Mouse (Mus musculus) CH12.LX (cell line): ENCODE measurements at regions not wholly inside any gene's neighbourhood (a gene's known extent, or its start where the extent isn't known, plus 50 kb on each side); places are given as distances from the start of the nearest gene placed in this dataset.

Source experiments
- DNase-seq: peaks from one replicate; pipeline ENCODE4 v3.0.0-alpha.2; 2013; ENCODE audit errors: extremely low read depth
- H3K27ac ChIP-seq: 2 replicates; pipeline ENCODE4 v1.5.1; 2012; ENCODE audit warnings: low read depth, mild to moderate bottlenecking, control low read depth, moderate library complexity; ENCODE audit not compliant: insufficient read depth
- H3K27me3 ChIP-seq: replicated peaks from 2 replicates; pipeline ENCODE3; 2012; ENCODE audit warnings: inconsistent platforms
- H3K36me3 ChIP-seq, 2 experiments: replicated peaks in 1 of 2; 2 replicates each; pipeline versions ENCODE3 to v1.6.1; 2012; ENCODE audit warnings: inconsistent platforms in 1 of 2, low read length in 1 of 2, mild to moderate bottlenecking in 1 of 2, mixed read lengths in 1 of 2, moderate library complexity in 1 of 2; ENCODE audit not compliant: control insufficient read depth in 1 of 2, insufficient read depth in 1 of 2
- H3K4me1 ChIP-seq, 2 experiments: 2 replicates each; pipeline ENCODE4 v1.6.1; 2012; ENCODE audit warnings: inconsistent platforms in 1 of 2, moderate library complexity in 1 of 2; ENCODE audit not compliant: insufficient read depth in 2 of 2, control insufficient read depth in 1 of 2
- H3K4me2 ChIP-seq: 2 replicates; pipeline ENCODE4 v1.6.1; 2012; ENCODE audit warnings: low read depth, mild to moderate bottlenecking, control low read depth; ENCODE audit not compliant: poor library complexity, insufficient read depth, severe bottlenecking
- H3K4me3 ChIP-seq, 3 experiments: fragments of 150-350 bp in 1 of 3; sonication (generic) in 1 of 3; replicated peaks in 1 of 3; 2 replicates each; pipeline versions ENCODE3 to v1.5.1; 2011 to 2012; ENCODE audit warnings: low read depth in 2 of 3, low read length in 2 of 3, mild to moderate bottlenecking in 2 of 3, moderate library complexity in 2 of 3, control low read depth in 1 of 3, improper control_type of control experiment in 1 of 3, inconsistent platforms in 1 of 3, mixed read lengths in 1 of 3; ENCODE audit not compliant: poor library complexity in 1 of 3
- H3K79me2 ChIP-seq: replicated peaks from 2 replicates; pipeline ENCODE4 v1.6.1; 2012; ENCODE audit warnings: mild to moderate bottlenecking, moderate library complexity; ENCODE audit not compliant: control insufficient read depth, poor library complexity, insufficient read depth, severe bottlenecking; ENCODE audit errors: extremely low read depth
- H3K9ac ChIP-seq: 2 replicates; pipeline ENCODE4 v1.6.1; 2012; ENCODE audit warnings: low read depth, mild to moderate bottlenecking, control low read depth, moderate library complexity; ENCODE audit not compliant: insufficient read depth
- H3K9me3 ChIP-seq: replicated peaks from 2 replicates; pipeline ENCODE3; 2012; ENCODE audit warnings: low read length, inconsistent platforms, mixed read lengths
- CHD1 ChIP-seq: IDR thresholded peaks from 2 replicates; pipeline ENCODE4 v1.6.1; 2012; ENCODE audit warnings: low read depth, low read length, improper control_type of control experiment, inconsistent platforms
- EP300 ChIP-seq: IDR thresholded peaks from 2 replicates; pipeline ENCODE4 v1.6.1; 2011; ENCODE audit warnings: low read length, improper control_type of control experiment
- GABPA ChIP-seq: IDR thresholded peaks from 2 replicates; pipeline ENCODE4 v1.6.1; 2012; ENCODE audit warnings: low read depth, low read length, improper control_type of control experiment, inconsistent platforms; ENCODE audit not compliant: insufficient replicate concordance
- HCFC1 ChIP-seq: IDR thresholded peaks from 2 replicates; pipeline ENCODE4 v1.6.1; 2012; ENCODE audit warnings: low read depth, mild to moderate bottlenecking, inconsistent platforms, low read length, improper control_type of control experiment
- IRF4 ChIP-seq: IDR thresholded peaks from 2 replicates; pipeline ENCODE4 v1.6.1; 2014; ENCODE audit warnings: low read depth, mild to moderate bottlenecking, inconsistent platforms, low read length, improper control_type of control experiment
- JUND ChIP-seq: conservative IDR thresholded peaks from 2 replicates; pipeline ENCODE4 v1.6.1; 2011; ENCODE audit warnings: low read depth, low read length, improper control_type of control experiment
- MAX ChIP-seq: IDR thresholded peaks from 2 replicates; pipeline ENCODE4 v1.6.1; 2011; ENCODE audit warnings: low read length, improper control_type of control experiment
- MAZ ChIP-seq: IDR thresholded peaks from 2 replicates; pipeline ENCODE4 v1.6.1; 2012; ENCODE audit warnings: low read depth, mild to moderate bottlenecking, inconsistent platforms, low read length, improper control_type of control experiment, moderate library complexity
- MXI1 ChIP-seq: IDR thresholded peaks from 2 replicates; pipeline ENCODE4 v1.6.1; 2011; ENCODE audit warnings: mild to moderate bottlenecking, low read depth, low read length, improper control_type of control experiment
- NRF1 ChIP-seq: IDR thresholded peaks from 2 replicates; pipeline ENCODE4 v1.6.1; 2014; ENCODE audit warnings: low read depth, mild to moderate bottlenecking, inconsistent platforms, low read length, improper control_type of control experiment, moderate library complexity
- POLR2AphosphoS2 ChIP-seq: IDR thresholded peaks from 2 replicates; pipeline ENCODE4 v1.6.1; 2011; ENCODE audit warnings: low read depth, low read length, improper control_type of control experiment
- RAD21 ChIP-seq: IDR thresholded peaks from 2 replicates; pipeline ENCODE4 v1.6.1; 2011; ENCODE audit warnings: low read depth, mild to moderate bottlenecking, low read length, improper control_type of control experiment, moderate library complexity
- RCOR1 ChIP-seq: conservative IDR thresholded peaks from 2 replicates; pipeline ENCODE4 v1.6.1; 2012; ENCODE audit warnings: low read depth, mild to moderate bottlenecking, inconsistent platforms, low read length, improper control_type of control experiment
- SIN3A ChIP-seq: IDR thresholded peaks from 2 replicates; pipeline ENCODE4 v1.6.1; 2012; ENCODE audit warnings: low read length, improper control_type of control experiment, inconsistent platforms
- SMC3 ChIP-seq: IDR thresholded peaks from 2 replicates; pipeline ENCODE4 v1.6.1; 2011; ENCODE audit warnings: low read depth, low read length, improper control_type of control experiment
- UBTF ChIP-seq: IDR thresholded peaks from 2 replicates; pipeline ENCODE4 v1.6.1; 2012; ENCODE audit warnings: low read depth, mild to moderate bottlenecking, inconsistent platforms, low read length, improper control_type of control experiment, moderate library complexity
- USF1 ChIP-seq: IDR thresholded peaks from 2 replicates; pipeline ENCODE4 v1.6.1; 2014; ENCODE audit warnings: low read depth, mild to moderate bottlenecking, inconsistent platforms, low read length, improper control_type of control experiment
- dilution Hi-C: fragments of 300-500 bp; cut with MboI; formaldehyde crosslinking; loops from 2 replicates; pipeline ENCODE4 v1.14.3; 2020; ENCODE audit warnings: low sequenced_read_pairs; ENCODE audit not compliant: extremely low pct_unique_long_range_greater_than_20kb, extremely low pct_ligation_motif_present
- in situ Hi-C: fragments of 300-500 bp; cut with MboI; formaldehyde crosslinking; loops from 3 replicates; pipeline ENCODE4 v1.14.3; 2019; ENCODE audit warnings: low sequenced_read_pairs, low pct_ligation_motif_present, low pct_unique_long_range_greater_than_20kb, mixed read lengths

GRCm38 (mm10) chr10:119087071-119087665, 152.7 kb downstream of the Cand1 start:
- H3K4me3 ChIP-seq: no peak overlapping the region
- in situ Hi-C loops (no loop called here), dilution Hi-C loops (no loop called here)
- peaks cover 0 to 6% of the 10 kb centered on the region in 2 experiments; a peak in 2 of 4 replicates for H3K4me1 ChIP-seq
- H3K79me2 ChIP-seq: no peaks in the 10 kb centered on the region
- H3K36me3 ChIP-seq: no peaks in the 10 kb centered on the region
- no peaks in the 10 kb centered on the region for H3K27me3 ChIP-seq
- no peak overlapping the region for H3K4me2 ChIP-seq
- TF ChIP-seq MAZ (no peak), HCFC1 (no peak), NRF1 (no peak), CHD1 (no peak)
- no peak for DNase-seq
- H3K9me3 ChIP-seq: no peaks in the 10 kb centered on the region
- H3K9ac ChIP-seq: no peak overlapping the region
- H3K27ac ChIP-seq: no peak overlapping the region

- Histone ChIP-seq H3K4me2 (no peak overlapping the region), H3K27me3 (no peaks in the 10 kb centered on the region), H3K4me1 (peaks cover 0 to 6% of the 10 kb centered on the region in 2 experiments; a peak in 2 of 4 replicates), H3K79me2 (no peaks in the 10 kb centered on the region), H3K4me3 (no peak overlapping the region), H3K9ac (no peak overlapping the region), H3K27ac (no peak overlapping the region), H3K9me3 (no peaks in the 10 kb centered on the region), H3K36me3 (no peaks in the 10 kb centered on the region)
- dilution Hi-C loops: no loop called here
- in situ Hi-C loops: no loop called here
- TF ChIP-seq UBTF: no peak
- no peak for TF ChIP-seq MXI1
- no peak for TF ChIP-seq JUND
- no peak for TF ChIP-seq USF1
- TF ChIP-seq IRF4: no peak
- no peak for TF ChIP-seq RCOR1
- no peak for TF ChIP-seq MAX
- TF ChIP-seq GABPA: no peak
- TF ChIP-seq SIN3A: no peak
- no peak for TF ChIP-seq SMC3
- no peak for TF ChIP-seq POLR2AphosphoS2
- no peak for TF ChIP-seq RAD21
- TF ChIP-seq EP300: no peak
- TF ChIP-seq MAZ: no peak
- DNase-seq: no peak
These were observed 153.4 kb downstream of the Cand1 start for GRCm38 (mm10) chr10:119086450-119086849.
